Mouse (Mus musculus): Measurements from ENCODE around the gene Ccdc63.
"Not testable (repeated sequence)": the region's sequence is repeated elsewhere in the genome, so short reads cannot be mapped to it uniquely, and the experiment has no call there.

The Ccdc63 gene

DNA sequence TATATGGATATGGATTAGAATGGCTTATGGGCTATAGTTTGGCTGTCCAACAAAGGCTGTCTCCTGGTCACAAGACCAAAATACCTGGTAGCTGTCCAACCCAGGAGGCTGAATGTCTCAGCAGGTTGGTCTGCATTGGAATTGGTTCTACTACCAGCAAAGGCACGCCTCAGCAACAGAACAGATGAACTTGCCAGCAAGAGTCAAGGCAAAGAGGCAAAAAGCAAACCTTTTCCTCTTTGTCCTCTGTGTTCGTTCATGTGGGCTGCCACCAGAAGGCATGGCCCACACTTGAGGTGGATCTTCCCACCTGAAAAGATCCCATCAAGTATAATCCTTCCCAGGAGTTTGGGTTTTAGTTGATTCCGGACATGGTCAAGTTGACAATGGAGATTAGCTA, at the start of gene Ccdc63:
Ccdc63 (minus strand) TSS at position 101 of the 400 bp plus-strand sequence.
- no peak for DNase-seq (ENCODE audit: low spot score in 2 of 2)

DNA sequence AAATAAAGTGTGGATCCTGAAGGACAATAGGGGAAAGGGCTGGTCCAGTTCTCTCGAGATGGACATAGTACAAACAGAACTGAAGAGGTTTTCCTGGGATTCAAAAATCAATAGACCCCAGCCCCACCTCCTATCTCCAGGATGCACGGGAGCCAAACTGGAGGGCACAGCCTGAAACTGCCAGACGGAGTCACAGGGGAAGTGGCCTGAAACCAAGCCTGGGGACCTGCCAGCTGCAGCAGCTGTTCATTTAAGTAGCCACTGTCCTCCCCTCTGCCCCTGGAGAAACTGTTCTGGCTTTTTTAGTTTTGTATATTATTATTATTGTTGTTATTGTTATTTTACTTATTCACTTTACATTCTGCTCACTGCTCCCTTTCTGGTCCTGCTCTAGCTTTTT, 48.5 kb upstream of the Ccdc63 start:
- no peak for DNase-seq (ENCODE audit: low spot score in 2 of 2)

DNA sequence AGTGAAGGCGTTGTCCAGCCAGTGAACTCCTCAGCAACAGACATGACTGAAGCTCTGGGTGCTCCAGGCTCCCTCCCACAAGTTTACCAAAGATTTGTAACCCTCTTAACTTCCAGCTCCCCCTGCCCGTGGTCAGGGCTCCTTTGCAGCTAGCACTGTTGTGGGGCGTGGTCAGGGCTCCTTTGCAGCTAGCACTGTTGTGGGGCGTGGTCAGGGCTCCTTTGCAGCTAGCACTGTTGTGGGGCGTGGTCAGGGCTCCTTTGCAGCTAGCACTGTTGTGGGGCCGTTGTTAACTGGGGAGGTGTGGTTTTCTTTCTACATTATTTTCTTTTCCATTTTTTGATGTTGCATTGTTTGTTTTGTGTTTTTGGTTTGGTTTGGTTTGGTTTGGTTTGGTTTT, 44.2 kb upstream of the Ccdc63 start:
- not testable (repeated sequence) for DNase-seq (ENCODE audit: low spot score in 2 of 2)

DNA sequence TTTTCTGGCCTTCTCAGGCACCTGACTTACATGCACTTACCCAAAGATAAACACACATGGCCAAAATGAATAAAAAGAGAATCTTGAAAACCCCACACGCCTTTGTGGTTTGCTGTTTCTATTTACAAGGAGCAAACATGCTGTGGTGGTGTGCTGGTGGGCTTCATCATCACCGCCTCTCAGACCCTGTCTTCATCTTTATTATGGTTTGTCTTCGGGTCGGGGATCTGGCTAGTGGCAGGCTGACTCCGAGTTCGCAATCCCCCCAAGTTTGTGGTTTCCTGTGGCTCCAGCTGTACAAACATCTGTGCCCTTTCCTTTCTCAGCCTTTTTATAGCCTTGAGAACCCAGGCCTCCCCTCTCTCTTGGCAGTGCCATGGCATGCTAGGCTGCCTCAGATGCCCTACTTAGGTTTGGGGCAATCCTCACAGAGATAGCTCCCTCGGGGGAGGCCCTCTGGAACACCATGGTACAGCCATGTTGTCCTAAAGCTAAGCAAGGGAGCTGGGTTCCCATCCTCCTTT, 43.7 kb upstream of the Ccdc63 start:
- no peak for DNase-seq (ENCODE audit: low spot score in 2 of 2)

DNA sequence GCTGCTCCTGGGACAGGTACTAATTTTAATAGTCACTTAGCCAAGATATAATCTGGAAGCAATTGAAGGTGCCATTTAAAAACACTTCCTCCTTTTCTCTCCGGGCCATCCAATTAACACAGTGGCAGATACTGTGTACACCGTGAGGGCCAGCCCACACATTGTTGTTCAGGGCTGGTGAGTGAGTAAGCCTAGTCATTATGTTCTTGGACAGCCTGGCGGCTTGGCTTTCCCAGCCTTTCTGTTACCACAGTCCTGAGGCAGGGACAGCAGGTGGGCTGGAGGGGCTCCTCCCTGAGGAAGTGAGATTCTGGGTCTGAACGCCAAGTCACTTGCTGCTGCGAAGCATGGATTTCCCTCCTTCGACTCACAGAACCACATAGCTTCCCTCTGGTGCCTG, 39.0 kb upstream of the Ccdc63 start:
- no peak for DNase-seq (ENCODE audit: low spot score in 2 of 2)

DNA sequence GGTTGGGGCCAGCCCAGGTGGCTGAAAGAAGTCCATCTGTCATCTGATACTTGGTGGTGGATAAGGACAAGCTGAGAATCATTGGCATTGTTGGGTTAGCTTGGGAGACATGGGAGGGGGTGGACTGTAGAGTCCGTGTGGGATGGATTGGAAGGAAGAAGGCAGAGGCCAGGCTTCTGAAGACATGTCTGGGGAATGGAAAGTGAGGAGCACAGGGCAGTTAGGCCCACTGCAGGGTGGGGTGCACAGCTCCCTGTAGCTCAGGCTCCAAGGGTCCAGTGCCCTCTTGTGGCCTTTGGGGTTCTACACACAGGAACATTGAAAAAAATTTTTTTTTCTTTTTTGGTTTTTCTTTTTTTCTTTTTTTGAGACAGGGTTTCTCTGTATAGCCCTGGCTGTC, 35.8 kb upstream of the Ccdc63 start:
- DNase-seq (ENCODE audit: low spot score in 2 of 2), result peak in 1 of 2 experiments; percentile 38

DNA sequence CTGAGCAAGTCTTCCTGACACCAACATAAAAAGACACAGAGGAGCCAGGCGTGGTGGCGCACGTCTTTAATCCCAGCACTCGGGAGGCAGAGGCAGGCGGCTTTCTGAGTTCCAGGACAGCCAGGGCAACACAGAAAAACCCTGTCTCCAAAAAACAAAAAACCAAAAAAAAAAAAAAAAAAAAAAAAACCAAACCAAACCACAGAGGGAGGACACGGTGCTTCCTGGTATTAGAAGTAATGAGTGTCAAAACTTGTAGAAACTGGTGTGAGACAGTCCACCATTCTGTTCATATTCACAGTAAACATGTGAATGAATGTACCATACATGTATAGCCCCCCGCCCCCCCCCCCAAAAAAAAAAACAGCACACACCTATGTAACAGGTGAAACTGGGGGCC, 35.3 kb upstream of the Ccdc63 start:
- DNase-seq (ENCODE audit: low spot score in 2 of 2), result no peak

DNA sequence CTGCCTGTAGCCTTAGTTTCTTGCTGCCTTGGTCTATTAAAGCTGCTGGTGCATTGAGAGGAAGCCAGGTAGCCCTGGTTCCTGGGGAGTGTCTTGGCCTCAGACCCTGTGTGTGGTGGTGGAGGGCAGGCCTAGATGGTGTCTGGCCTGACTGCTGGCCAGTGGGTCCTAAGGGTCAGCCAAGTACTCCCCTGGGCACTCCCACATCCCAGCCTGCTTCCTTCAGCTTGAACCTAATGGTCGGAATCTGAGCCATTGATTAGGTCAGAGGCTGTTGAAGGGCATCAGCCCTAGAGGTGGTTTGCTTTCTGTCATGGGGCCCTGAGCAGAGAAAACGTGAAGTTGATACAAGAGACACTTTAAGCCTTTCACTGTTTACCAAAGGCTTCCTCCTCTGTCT, 34.8 kb upstream of the Ccdc63 start:
- DNase-seq (ENCODE audit: low spot score in 2 of 2), result no peak

DNA sequence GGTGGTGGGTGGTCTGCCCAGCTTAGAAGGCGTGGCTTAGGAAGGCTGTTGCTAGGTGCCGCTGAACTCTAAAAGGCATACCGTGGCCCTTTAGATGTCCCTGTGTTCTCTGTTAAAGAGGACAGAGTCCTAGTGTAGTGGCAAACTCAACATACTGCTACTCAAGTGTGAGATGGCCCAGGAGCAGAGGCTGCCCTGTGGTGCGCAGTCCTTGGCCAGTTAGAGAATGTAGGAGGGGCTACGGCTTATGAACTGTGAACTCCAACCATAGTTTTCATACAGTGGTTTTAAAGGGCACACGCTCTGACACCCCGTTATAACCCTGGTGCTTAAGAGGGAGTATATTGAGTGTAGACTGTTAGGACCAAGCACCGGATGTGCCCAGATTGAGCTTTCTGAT, 30.4 kb upstream of the Ccdc63 start:
- DNase-seq (ENCODE audit: low spot score in 2 of 2), result no peak

DNA sequence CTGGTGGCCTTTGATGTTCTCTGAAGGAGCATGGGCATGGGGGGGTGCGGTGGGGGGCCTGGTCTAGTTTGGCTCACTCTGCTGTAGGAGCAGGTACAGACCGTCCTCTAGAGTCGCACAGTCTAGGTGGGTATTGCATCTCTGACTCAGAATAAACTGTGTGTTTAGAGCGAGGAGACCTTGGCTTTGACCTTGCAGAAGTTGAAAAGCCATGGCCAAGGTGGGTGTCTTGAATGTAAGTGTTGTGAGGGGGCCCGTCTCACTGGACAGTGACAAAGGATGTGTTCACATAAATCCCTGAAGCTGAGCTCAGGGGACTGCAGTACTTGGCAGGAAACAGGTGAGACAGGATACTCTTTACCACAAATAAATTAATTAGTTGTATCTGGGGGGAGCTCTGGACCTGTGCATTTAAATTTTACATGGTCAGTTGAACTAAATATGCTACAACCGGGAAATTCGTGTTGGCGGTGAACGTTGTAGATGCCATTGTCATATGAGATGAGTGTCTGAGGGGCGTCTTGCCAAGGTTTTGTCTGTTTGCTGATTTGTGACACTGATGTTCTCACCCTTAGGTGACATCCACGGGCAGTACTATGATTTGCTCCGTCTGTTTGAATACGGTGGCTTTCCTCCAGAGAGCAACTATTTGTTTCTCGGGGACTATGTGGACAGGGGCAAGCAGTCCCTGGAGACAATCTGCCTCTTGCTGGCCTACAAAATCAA, 27.9 kb upstream of the Ccdc63 start:
- DNase-seq (ENCODE audit: low spot score in 2 of 2), result no peak

DNA sequence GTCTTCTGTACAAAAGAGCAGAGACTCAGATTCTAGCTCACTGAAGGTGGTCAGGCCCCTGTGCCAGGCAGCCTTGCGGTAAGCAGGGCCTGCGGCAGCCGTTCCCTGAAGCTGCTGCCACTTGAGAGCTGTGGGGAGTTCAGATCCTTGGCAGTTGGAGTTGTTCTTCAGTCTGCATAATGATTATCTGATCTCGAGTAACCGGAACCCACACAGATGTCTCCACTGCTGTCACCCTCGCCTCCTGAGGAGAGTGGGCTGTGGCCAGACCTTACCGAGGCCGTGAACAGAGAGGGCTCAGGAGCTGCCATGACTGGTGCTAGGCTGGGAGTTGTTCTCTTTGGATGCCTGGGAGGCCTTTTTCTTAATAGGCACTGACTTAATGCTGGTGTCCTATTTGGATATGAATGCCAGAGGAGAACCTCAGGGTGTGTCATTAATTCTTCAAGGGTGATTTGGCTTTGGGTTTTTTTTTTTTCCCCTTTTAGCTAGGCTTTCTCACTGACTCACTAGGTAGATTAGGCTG, 26.1 kb upstream of the Ccdc63 start:
- DNase-seq (ENCODE audit: low spot score in 2 of 2), result no peak

DNA sequence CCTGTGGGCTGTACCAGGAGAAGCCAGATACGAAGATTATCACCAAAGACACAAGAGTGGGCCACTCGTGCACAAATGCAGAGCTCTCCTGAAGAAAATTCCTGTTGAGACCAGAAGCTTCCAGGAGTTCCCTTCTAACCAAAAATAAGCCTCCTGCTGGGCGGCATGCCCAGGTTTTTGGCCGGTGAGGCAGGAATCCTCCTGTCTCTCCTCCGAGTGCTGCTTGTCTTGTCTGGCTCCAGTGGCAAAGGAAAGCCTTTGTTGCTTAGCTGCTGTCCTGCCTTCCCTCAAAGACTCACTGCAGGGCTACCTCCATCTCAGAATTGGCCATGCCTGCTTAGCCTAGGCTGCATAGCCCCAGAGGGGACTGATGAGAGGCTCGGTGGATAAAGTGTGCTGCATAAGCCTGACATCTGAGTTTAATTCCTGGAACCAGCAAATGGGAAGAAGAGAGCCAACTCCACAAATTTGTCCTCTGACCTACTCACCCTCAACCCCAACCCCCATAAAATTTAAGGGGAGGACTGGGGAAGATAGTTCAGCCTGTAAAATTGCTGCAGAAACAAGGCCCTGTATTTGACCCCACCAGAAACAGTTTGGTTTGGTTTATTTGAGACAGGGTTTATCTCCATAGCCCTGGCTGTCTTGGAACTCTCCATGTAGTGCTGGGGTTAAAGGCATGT, 24.8 kb upstream of the Ccdc63 start:
- no peak for DNase-seq (ENCODE audit: low spot score in 2 of 2)

DNA sequence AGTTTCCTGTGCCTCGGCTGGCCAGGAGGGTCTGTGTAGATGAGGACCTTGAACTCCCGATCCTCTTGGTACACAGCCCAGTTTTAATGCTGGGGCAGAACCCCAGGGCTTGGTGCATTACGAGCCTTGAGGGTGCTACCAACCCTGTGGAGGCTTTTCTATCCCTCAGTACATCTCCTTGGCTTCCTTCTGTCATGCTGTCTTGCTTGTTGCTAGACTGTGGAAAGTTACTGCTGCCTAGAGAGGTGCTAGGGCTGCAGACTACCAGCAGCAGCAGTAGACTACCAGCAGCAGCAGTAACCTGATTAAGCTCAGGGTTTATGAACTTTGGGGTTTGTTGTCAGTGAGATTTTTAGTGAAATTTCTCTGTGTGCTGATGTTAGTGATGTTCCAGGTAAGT, 23.4 kb upstream of the Ccdc63 start:
- DNase-seq (ENCODE audit: low spot score in 2 of 2), result no peak

DNA sequence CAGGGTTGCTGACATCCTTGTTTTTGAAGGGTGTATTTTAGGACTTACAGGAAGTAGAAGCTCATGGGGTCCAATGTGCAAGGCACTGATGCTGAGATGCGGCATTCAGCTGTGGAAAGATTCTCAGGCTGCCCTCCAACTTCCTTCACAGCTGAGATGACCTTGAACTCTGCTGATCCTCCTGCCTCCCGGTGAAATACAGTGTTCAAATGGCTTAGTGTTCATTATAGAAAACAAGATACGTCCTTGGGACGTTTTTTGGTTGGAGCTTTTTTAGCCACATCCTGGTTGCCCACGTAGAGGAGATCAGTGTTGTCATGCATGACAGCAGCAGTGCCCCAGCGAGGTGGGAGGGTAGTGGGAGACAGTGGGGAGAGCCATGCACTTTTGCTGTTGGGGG, 22.6 kb upstream of the Ccdc63 start:
- DNase-seq (ENCODE audit: low spot score in 2 of 2), result no peak

DNA sequence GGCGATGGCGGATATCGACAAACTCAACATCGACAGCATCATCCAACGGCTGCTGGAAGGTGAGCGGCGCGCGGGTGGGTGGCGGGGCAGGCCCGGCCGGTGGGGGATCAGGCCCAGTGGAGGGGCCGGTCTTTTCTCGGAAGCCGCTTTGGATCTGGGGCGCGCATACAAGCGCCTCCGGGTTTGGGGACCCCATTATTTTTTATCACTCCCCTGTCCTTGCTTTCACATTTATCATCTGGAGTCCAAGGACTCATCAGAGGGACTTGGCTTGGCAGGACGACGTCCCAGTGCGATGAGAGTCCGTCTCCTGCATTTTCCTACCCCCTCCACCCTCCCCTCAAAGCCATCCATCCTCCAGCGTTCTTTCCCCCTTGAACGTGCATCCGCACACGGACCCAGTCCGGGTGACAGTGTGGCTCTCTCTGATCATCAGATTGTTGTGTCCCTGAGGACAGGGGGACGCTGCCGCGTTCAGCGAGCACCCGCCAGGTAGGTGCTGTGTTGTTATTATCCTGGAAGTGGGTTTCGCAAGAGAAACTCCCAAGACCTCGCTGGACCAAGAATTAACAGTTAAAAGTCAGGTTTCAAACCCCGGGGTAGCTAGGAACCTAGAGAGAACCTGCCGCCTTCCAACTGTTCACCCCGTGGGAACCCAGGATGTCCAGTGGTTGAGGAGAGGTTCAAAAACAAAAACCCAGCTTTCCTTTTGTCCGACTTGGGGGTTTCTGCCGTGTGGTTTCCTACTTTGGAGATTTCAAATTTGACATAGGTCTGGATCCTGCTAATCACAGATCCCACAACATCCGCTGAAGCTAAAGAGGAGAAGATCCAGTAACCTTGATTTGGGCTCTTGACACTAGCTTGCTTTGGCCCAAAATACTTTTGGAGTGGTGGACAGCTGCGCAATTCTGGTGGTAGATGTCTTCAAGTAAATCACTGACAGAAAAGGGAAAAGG, 18.2 kb upstream of the Ccdc63 start:
- DNase-seq (ENCODE audit: low spot score in 2 of 2), result peak in 1 of 2 experiments; percentile 32

DNA sequence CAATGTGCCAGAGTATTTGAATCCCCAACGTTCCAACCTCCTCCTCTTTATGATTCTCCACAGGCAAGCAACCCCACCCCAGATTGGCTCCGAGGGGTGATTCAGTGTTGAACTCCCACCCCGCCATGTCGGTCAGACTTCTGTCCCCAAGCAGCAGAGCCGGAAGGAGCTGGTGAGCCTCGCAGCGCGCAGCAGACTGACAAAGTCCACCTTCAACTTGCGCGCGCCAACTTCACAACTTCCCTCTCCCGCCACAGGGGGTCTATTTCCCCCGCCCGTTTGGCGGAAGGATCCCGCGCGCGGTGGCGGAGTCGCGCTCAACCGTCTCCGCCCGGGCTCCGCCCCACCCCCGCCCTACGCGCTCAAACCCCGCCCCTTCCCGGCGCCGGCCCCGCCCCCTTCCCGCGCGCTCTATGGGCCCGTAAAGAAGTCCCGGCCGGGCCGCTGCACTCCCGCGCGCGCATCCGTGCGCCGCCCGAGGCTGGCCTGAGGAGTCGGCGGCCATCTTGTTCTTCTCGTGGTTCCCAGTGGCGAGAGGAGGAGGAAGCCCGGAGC, 17.3 kb upstream of the Ccdc63 start, which contains the start of gene Ppp1cc:
Ppp1cc (plus strand) TSS at position 452 of the 555 bp plus-strand sequence.
- DNase-seq (ENCODE audit: low spot score in 2 of 2), result peak; percentile 92 to 98

DNA sequence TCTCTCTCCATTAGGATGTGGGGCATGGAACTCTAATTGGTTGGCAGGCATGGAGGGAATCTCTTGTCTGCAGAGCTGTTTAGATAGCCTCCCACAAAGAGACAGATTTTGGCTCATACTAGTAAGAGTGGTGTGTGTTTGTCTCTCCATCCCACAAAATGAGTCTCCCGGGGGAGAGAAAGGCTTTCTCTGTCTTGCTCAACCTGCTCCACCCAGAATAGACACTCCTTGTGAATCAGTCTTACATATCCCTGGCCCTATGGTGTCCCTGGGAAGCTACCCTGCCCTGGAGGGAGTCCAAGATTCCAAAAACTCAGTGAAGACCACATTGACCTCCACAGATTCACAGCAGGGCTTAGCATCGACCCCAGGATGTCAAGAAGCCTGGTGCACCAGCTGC, 15.9 kb upstream of the Ccdc63 start:
- no peak for DNase-seq (ENCODE audit: low spot score in 2 of 2)

DNA sequence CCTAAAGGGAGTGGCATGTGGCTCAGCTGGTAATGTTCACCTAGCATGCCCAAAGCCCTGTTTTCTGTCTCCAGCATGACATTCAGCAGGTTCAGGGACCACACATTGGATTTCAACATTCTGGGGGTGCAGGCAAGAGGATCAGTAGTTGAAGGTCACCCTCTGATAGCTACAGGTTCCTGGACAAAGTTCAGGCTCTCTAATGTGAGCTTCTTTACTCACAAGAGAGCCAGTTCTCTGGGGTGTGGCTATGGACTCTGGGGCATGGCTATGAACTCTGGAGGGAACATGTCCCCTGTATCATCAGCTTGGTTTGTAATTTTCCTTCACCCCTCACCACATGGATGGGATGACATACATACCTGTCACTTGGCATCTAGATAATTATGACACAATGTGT, 15.0 kb upstream of the Ccdc63 start:
- DNase-seq (ENCODE audit: low spot score in 2 of 2), result no peak

DNA sequence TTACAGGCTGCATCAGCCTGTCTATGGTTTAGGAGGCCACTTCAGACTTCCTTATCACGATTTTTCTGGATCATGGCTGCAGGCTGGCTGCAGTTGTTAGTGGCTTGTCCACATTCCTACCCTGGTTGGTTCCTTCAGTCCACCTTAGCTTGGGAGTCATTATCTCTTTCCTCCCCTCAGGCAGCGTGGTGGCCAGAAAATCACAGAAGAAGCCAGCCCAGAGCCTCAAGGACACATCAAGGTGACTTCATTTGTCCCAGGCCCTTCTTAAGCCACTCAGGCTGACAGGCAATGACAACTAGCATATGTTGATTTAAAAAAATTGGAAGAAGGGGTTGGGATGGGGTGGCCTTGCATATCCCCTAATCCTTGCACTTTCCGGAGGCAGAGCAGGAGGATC, 14.2 kb upstream of the Ccdc63 start:
- DNase-seq (ENCODE audit: low spot score in 2 of 2), result no peak

DNA sequence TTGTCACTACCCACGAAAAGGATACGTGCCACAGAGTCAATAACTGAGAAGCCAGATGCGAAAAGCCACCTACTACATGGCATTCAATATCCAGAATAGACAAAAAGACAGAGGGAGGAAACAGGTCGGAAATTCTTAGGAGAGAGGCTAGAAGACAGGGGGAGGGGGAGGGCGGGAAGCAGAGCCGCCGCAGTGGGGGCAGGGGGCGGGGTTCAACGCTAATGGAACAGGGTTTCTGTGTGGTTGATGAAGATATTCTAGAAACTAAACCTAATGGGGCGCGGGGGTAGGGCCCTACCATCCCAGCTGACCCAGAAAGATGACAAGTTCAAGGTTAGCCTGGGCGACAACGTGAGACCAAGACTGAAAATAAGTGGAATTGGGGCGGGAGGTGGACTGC, 13.4 kb upstream of the Ccdc63 start:
- no peak for DNase-seq (ENCODE audit: low spot score in 2 of 2)

DNA sequence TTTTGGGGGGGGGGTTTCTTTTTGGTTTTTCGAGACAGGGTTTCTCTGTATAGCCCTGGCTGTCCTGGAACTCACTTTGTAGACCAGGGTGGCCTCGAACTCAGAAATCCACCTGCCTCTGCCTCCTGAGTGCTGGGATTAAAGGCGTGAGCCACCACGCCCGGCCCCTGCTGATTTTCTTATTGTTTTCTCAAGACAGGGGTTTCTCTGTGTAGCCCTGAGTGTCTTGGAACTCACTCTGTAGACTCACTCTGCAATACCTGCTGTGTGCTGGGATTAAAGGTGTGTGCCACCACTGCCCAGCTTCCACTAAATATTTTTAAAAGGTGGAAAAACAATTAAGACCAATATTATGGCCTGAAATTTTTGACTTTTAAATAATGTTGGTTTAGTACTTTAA, 11.9 kb upstream of the Ccdc63 start:
- not testable (repeated sequence) for DNase-seq (ENCODE audit: low spot score in 2 of 2)
